Mouse (Mus musculus): ENCODE results near the gene Cdadc1. TPM values are rescaled to one million over a fixed set of nuclear protein-coding genes. Genes with fewer than 3 reads are reported as not detected.

Cdadc1 gene
- polyA plus RNA-seq, 2 experiments from 2014 or later = 33.9 to 58.8 TPM

- no peak for ATAC-seq
These were observed 15.3 kb upstream of the Cdadc1 start for GRCm38 (mm10) chr14:59612920-59613625.

- no peak for ATAC-seq
These were observed 9.3 kb upstream of the Cdadc1 start for GRCm38 (mm10) chr14:59607021-59607420.

GRCm38 (mm10) chr14:59605671-59606353, 8.1 kb upstream of the Cdadc1 start:
- peak; percentile 57 for ATAC-seq

- ATAC-seq = no peak
These were observed 6.4 kb upstream of the Cdadc1 start for GRCm38 (mm10) chr14:59604002-59604645.

GRCm38 (mm10) chr14:59598260-59598627, 485 bp upstream of the Cdadc1 start:
- ATAC-seq = no peak

- ATAC-seq = no peak
These were observed 2.8 kb downstream of the Cdadc1 start for GRCm38 (mm10) chr14:59594988-59595387.

GRCm38 (mm10) chr14:59592593-59592992, 5.2 kb downstream of the Cdadc1 start:
- no peak for ATAC-seq

- no peak for ATAC-seq
These were observed 5.9 kb downstream of the Cdadc1 start for GRCm38 (mm10) chr14:59591901-59592300.

- ATAC-seq = peak; percentile 46
These were observed 7.1 kb downstream of the Cdadc1 start for GRCm38 (mm10) chr14:59590614-59591013.

DNA sequence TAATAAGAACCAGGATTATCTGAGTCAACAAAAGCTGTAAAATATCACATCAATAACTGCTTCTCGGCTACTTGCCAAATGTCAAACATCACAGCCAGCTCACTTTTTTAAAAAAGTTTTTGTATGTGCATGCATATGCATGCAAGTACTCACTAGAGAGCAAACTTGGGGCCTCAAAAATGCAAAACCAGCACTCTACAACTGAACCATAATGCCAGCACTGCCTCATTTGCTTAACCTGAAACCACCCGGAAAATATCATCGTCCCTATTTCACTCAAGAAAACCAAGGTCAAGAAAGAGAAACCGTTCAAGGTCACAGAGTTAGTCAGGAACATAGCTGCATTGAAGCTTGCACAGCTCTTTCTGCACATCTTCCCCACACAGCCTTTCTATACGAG, 21.4 kb downstream of the Cdadc1 start:
- no peak for ATAC-seq

DNA sequence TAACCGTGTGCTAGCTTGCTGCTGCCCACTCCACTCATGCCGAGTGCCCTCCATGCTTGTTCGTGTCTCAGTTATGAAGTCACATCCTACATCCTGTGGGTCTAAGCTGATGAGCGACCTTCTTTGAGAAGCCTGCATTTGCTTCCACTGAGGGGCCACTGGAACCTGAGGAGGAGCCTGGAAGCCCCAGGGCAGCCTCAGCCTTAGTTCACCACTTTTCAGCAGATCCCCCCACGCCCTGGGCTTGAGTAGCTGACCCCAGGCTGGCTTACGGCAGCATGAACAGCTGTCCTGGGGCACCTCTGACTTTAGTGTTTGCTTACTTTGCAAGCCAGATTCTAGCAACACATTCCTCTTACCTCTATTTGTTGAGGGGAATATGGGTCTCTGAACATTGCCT, 31.0 kb downstream of the Cdadc1 start:
- no peak for ATAC-seq

GRCm38 (mm10) chr14:59557886-59558285, 39.9 kb downstream of the Cdadc1 start:
- no peak for ATAC-seq

- no peak for ATAC-seq
These were observed 40.7 kb downstream of the Cdadc1 start for GRCm38 (mm10) chr14:59557071-59557470.

- ATAC-seq = peak; percentile 51
These were observed 41.7 kb downstream of the Cdadc1 start for GRCm38 (mm10) chr14:59555928-59556531.

- ATAC-seq = peak; percentile 36
These were observed 42.7 kb downstream of the Cdadc1 start for GRCm38 (mm10) chr14:59555018-59555417.

- no peak for ATAC-seq
These were observed 43.7 kb downstream of the Cdadc1 start for GRCm38 (mm10) chr14:59554025-59554424.

GRCm38 (mm10) chr14:59551956-59552355, 45.8 kb downstream of the Cdadc1 start:
- ATAC-seq = no peak

DNA sequence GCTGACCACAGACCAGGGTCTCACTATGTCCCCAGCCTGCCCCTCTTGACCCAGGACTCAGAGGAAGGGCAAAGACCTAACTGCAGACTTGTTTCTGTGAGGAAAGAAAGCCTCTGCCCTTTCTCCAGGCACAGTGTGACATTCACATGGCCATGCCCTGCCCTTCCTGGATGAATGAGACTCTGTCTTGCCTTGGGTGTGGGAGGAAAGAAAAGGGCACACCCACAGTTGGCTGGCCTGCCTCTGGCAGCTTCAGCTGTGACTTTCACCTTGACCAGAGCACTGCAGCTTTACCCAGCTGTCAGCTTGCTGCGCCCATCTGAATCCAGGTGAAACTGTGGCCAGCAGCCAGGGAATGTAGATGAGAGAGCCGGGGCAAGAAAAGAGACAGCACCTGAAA, 46.9 kb downstream of the Cdadc1 start:
- ATAC-seq = no peak

- ATAC-seq = no peak
These were observed 48.7 kb downstream of the Cdadc1 start for GRCm38 (mm10) chr14:59549106-59549505.

- no peak for ATAC-seq
These were observed 49.2 kb downstream of the Cdadc1 start for GRCm38 (mm10) chr14:59548532-59548931.

GRCm38 (mm10) chr14:59547530-59547929, 50.2 kb downstream of the Cdadc1 start:
- ATAC-seq = no peak

DNA sequence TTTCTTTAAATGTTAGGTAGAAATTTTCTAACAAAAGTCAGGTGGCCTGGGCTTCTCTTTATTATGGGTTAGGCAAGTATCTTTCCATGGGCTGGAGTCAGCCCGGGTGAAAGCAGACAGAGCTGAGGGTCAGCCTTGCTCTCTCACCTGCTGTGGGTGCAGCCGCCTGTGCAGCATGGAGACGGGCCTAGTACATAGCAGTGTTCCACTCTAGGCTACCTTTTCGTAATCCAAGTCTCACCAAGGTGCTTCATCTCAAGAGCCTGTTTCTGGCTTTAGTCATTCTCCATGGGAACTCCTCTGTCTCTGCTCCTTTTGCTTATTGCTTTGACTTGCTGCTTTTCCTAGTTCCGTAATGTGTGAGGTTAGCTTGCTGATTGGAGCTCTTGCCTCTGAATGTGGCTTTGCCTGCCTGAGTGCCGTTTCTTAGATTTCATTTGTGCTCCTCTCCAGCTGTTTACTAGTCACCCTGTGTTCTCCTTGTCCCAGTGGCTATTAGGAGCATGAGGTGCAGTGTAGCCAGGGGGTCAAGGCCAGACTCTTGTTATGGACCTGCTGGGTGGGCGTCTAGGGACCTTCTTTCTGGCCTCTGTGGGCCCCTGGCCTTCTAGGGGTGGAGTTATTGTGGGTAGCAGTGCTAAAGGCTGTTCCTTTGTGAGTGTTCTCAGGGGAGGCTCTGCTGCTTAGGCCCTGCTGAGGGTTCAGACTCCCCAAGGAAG, 51.4 kb downstream of the Cdadc1 start:
- ATAC-seq = no peak

GRCm38 (mm10) chr14:59543956-59544355, 53.8 kb downstream of the Cdadc1 start:
- ATAC-seq = no peak
